Comparison of ENCODE assay signal across 14 mouse cellular contexts in the genomic region with DNA sequence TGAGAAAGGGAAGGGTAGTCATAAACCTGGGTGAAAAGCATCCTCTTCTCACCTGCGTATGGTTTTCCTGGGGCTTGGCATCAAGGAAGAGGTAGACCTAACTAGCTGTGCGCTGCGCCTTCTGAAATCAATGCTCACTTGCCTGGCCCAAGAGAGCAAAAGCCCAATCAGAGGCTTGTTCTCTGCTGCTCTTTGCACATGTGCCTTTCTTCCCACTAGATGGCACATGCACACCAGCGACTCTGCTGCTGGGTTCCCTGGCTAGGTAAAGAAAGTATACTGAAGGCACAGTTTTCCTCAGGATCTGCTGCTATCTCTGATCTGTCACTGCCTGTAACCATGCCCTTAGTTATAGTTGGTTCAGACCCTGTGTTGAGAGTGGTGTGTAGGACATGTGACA.
DNase-seq lines count a peak whose midpoint lies in the region; ATAC-seq and TF ChIP-seq lines count a peak whose summit lies in the region.
"Had no signal": no experiment of that assay in that cellular context is flagged by ENCODE, and none has a peak within 500 bp of the region (broad histone marks: within the 10 kb centered on the region; RNA-seq: fewer than 3 reads in every experiment).

No protein-coding gene starts in this region.

- no peak overlapping the region for H3K9ac ChIP-seq in hindbrain, embryonic 11.5 days (ENCODE audit: low read depth, low read length)
- no peak overlapping the region for H3K9ac ChIP-seq in hindbrain, embryonic 13.5 days
- H3K9ac ChIP-seq in midbrain, embryonic 12.5 days (replicated peaks): no peak overlapping the region
- H3K9ac ChIP-seq in midbrain, embryonic 11.5 days (ENCODE audit: low read length): no peak overlapping the region
- H3K9ac ChIP-seq: limb, embryonic 12.5 days; midbrain, embryonic 15.5 days; stomach, embryonic 15.5 days had no signal

- WGBS in hindbrain, embryonic 11.5 days: 83% methylated on average over 4 of the region's 4 CpGs
- 86% methylated on average over 4 of the region's 4 CpGs for WGBS in hindbrain, embryonic 13.5 days
- WGBS in midbrain, embryonic 12.5 days: 90% methylated on average over 4 of the region's 4 CpGs
- 85% methylated on average over 4 of the region's 4 CpGs for WGBS in midbrain, embryonic 11.5 days
- WGBS in thymus, adult 2 months: 82% methylated on average over 4 of the region's 4 CpGs

- no peak for TF ChIP-seq CTCF in thymus, adult 2 months (IDR thresholded peaks at IDR 0.05; ENCODE audit: borderline replicate concordance, control insufficient read depth, extremely low read depth, insufficient read depth, low read length, poor library complexity)

- DNase-seq in hindbrain, embryonic 11.5 days (ENCODE audit: low spot score): peak; percentile 10
- DNase-seq in midbrain, embryonic 11.5 days (ENCODE audit: low spot score, missing footprints): no peak
- DNase-seq in R1 (ENCODE audit: low read depth, low spot score): peak; percentile 10
- DNase-seq in mesoderm, embryonic 11.5 days (ENCODE audit: low read depth, low spot score): peak; percentile 6
- no peak for DNase-seq in cerebellum, postnatal 14 days
- no peak for DNase-seq in thymus, adult 2 months
- DNase-seq: cerebellum, adult 11 months; kidney, adult 8-10 months had no signal

- TF ChIP-seq POLR2A in thymus, adult 2 months (IDR thresholded peaks at IDR 0.05; ENCODE audit: control insufficient read depth, extremely low read depth, insufficient read depth, low read length, poor library complexity): no peak

- H3K27ac ChIP-seq in hindbrain, embryonic 11.5 days (ENCODE audit: low read depth, low read length): no peak overlapping the region
- H3K27ac ChIP-seq in hindbrain, embryonic 13.5 days: no peak overlapping the region
- no peak overlapping the region for H3K27ac ChIP-seq in midbrain, embryonic 12.5 days (replicated peaks)
- no peak overlapping the region for H3K27ac ChIP-seq in midbrain, embryonic 11.5 days (ENCODE audit: low read depth, low read length)
- H3K27ac ChIP-seq in thymus, adult 2 months (ENCODE audit: control insufficient read depth, insufficient read depth, low read length): no peak overlapping the region
- H3K27ac ChIP-seq: limb, embryonic 12.5 days; midbrain, embryonic 15.5 days; stomach, embryonic 15.5 days had no signal

- no peaks in the 10 kb centered on the region for H3K36me3 ChIP-seq in hindbrain, embryonic 11.5 days (ENCODE audit: control insufficient read depth, insufficient read depth, low read length)
- 0 out of 2 replicates have a peak, but pooled peaks cover 3% of the 10 kb centered on the region for H3K36me3 ChIP-seq in hindbrain, embryonic 13.5 days
- 0 out of 2 replicates have a peak, but pooled peaks cover 3% of the 10 kb centered on the region for H3K36me3 ChIP-seq in midbrain, embryonic 12.5 days
- no peaks in the 10 kb centered on the region for H3K36me3 ChIP-seq in midbrain, embryonic 11.5 days (ENCODE audit: control insufficient read depth, insufficient read depth, low read length)
- peaks cover 36% of the 10 kb centered on the region for H3K36me3 ChIP-seq in thymus, adult 2 months (ENCODE audit: control insufficient read depth, insufficient read depth, low read length)
- H3K36me3 ChIP-seq: midbrain, embryonic 15.5 days had no signal

- no peaks in the 10 kb centered on the region for H3K27me3 ChIP-seq in hindbrain, embryonic 11.5 days (ENCODE audit: control insufficient read depth, insufficient read depth, low read length)
- H3K27me3 ChIP-seq in hindbrain, embryonic 13.5 days: no peaks in the 10 kb centered on the region
- H3K27me3 ChIP-seq in midbrain, embryonic 12.5 days: no peaks in the 10 kb centered on the region
- no peaks in the 10 kb centered on the region for H3K27me3 ChIP-seq in midbrain, embryonic 11.5 days (ENCODE audit: control insufficient read depth, insufficient read depth, low read length)
- no peaks in the 10 kb centered on the region for H3K27me3 ChIP-seq in thymus, adult 2 months (ENCODE audit: control insufficient read depth, insufficient read depth, low read length)
- H3K27me3 ChIP-seq: limb, embryonic 12.5 days; midbrain, embryonic 15.5 days; stomach, embryonic 15.5 days had no signal

- H3K4me2 ChIP-seq in hindbrain, embryonic 11.5 days (replicated peaks; ENCODE audit: low read depth, low read length): no peak overlapping the region
- H3K4me2 ChIP-seq in hindbrain, embryonic 13.5 days: no peak overlapping the region
- H3K4me2 ChIP-seq in midbrain, embryonic 12.5 days (replicated peaks): no peak overlapping the region
- no peak overlapping the region for H3K4me2 ChIP-seq in midbrain, embryonic 11.5 days
- H3K4me2 ChIP-seq: heart, embryonic 11.5 days; limb, embryonic 12.5 days; midbrain, embryonic 15.5 days; stomach, embryonic 15.5 days had no signal

- no peaks in the 10 kb centered on the region for H3K9me3 ChIP-seq in hindbrain, embryonic 11.5 days (ENCODE audit: control insufficient read depth, low read length)
- no peaks in the 10 kb centered on the region for H3K9me3 ChIP-seq in hindbrain, embryonic 13.5 days
- H3K9me3 ChIP-seq in midbrain, embryonic 12.5 days: no peaks in the 10 kb centered on the region
- H3K9me3 ChIP-seq in midbrain, embryonic 11.5 days (ENCODE audit: control insufficient read depth, low read length): no peaks in the 10 kb centered on the region
- H3K9me3 ChIP-seq: limb, embryonic 12.5 days; midbrain, embryonic 15.5 days; stomach, embryonic 15.5 days had no signal

- H3K4me1 ChIP-seq in hindbrain, embryonic 11.5 days (replicated peaks; ENCODE audit: control insufficient read depth, insufficient read depth, low read length): no peaks in the 10 kb centered on the region
- H3K4me1 ChIP-seq in hindbrain, embryonic 13.5 days (replicated peaks): no peaks in the 10 kb centered on the region
- H3K4me1 ChIP-seq in midbrain, embryonic 12.5 days: no peaks in the 10 kb centered on the region
- H3K4me1 ChIP-seq in midbrain, embryonic 11.5 days (ENCODE audit: control insufficient read depth, insufficient read depth, low read length): no peaks in the 10 kb centered on the region
- H3K4me1 ChIP-seq in thymus, adult 2 months (replicated peaks; ENCODE audit: control insufficient read depth, insufficient read depth, low read length): no peaks in the 10 kb centered on the region
- H3K4me1 ChIP-seq: limb, embryonic 12.5 days; midbrain, embryonic 15.5 days; stomach, embryonic 15.5 days had no signal

- ATAC-seq in hindbrain, embryonic 11.5 days (ENCODE audit: low FRiP score): no peak
- ATAC-seq in hindbrain, embryonic 13.5 days (ENCODE audit: low FRiP score): no peak
- ATAC-seq in midbrain, embryonic 12.5 days (ENCODE audit: low FRiP score, low read depth): 0 out of 2 replicates have a peak, but pooled peaks have one; percentile 12
- ATAC-seq in midbrain, embryonic 11.5 days (ENCODE audit: low FRiP score): no peak
- ATAC-seq: midbrain, embryonic 15.5 days had no signal

- H3K4me3 ChIP-seq in hindbrain, embryonic 11.5 days (ENCODE audit: low read depth, low read length): no peak overlapping the region
- H3K4me3 ChIP-seq in hindbrain, embryonic 13.5 days: no peak overlapping the region
- no peak overlapping the region for H3K4me3 ChIP-seq in midbrain, embryonic 12.5 days
- H3K4me3 ChIP-seq in midbrain, embryonic 11.5 days (ENCODE audit: low read depth, low read length): no peak overlapping the region
- no peak overlapping the region for H3K4me3 ChIP-seq in thymus, adult 2 months (ENCODE audit: control insufficient read depth, insufficient read depth, low read length)
- H3K4me3 ChIP-seq: limb, embryonic 12.5 days; midbrain, embryonic 15.5 days; stomach, embryonic 15.5 days had no signal

Comparison
In these comparisons a context has a peak if more than half of its experiments do, and no peak if none do; other contexts are left out.
1. DNase-seq: peak in hindbrain, embryonic 11.5 days (single experiment), R1 (single experiment) and mesoderm, embryonic 11.5 days (single experiment); none in midbrain, embryonic 11.5 days (single experiment), cerebellum, postnatal 14 days (0 of 2) and thymus, adult 2 months (single experiment).